Mouse (Mus musculus) effector memory CD4-positive, alpha-beta T cell, adult 7 months (primary cell): ENCODE results near the gene Arsj. TPM values are rescaled to one million over a fixed set of nuclear protein-coding genes. Genes with fewer than 3 reads are reported as not detected.

ENCODE experiments used
- polyA plus RNA-seq: library from polyadenylated mRNA; unstranded; fragments of 100-300 nt; shearing (Covaris generic); gene quantifications from one replicate; pipeline ENCODE4 v1.2.1, GENCODE M21; 2017

The Arsj gene
- not detected for polyA plus RNA-seq

DNA sequence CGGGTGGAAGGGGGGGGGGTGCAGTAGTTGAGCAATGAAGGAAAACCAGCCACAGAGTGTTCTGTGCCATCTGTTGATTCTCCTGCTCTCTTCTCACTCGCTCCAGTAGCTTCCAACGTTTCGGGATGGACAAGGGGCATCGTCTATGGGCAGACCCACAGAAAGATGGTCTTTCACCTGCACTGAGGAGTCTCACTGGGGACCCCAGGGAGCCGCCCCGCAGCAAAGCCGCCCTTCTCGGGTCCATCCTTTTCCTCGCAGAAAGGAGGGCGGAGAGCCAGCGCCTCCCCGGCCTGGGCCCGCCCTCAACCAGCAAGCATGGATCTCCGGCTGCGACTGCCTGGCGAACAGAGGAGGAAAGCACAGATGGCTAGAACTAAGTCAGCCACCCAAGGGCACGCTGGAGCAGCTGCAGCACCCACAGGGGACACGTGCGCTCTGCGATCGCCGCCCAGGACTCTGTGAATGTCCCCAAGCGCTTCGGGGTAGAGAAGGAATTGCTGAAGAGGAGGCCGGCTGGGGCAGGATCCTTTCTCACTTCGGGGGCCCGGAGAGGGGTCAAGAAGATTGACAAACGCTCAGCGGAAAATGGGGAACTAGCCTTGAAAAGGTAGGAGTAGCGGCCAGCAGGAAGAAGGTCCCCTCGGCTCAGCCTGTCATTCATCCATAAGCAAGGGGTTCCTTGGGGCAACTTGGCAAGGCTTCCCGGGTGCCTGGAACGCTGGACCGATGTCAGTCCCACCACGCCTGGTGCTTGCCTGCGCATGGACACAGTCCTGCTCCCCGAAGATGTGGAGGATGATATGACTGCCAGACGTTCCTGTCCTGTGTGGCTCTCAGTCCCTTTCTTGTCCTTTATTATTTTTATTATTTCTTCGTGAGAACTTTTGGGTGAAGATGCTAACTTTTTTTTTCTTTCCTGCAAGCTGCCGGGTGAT, at the start of gene Arsj:
Arsj (plus strand) TSS at position 117 of the 938 bp plus-strand sequence.

Other genes with a start within 250 kb of the Arsj start
- 97.9 TPM for gene Camk2d, start 232.6 kb downstream of the Arsj start, polyA plus RNA-seq